9 mouse cellular contexts compared by ENCODE assay signal in genomic region chr9:119149601-119150000, GRCm38 (mm10). TPM values are rescaled to one million over a fixed set of nuclear protein-coding genes. Genes with fewer than 3 reads are reported as not detected.
DNase-seq lines count a peak whose midpoint lies in the region; ATAC-seq lines count a peak whose summit lies in the region.
"Had no signal": no experiment of that assay in that cellular context is flagged by ENCODE, and none has a peak within 500 bp of the region (broad histone marks: within the 10 kb centered on the region; RNA-seq: fewer than 3 reads in every experiment).

No protein-coding gene starts in this region.

- ATAC-seq in forebrain, embryonic 14.5 days: no peak
- no peak for ATAC-seq in forebrain, embryonic 13.5 days
- ATAC-seq in neural tube, embryonic 15.5 days (ENCODE audit: low FRiP score): no peak
- no peak for ATAC-seq in cerebellum, adult (ENCODE audit: insufficient number of reproducible peaks, low FRiP score, low TSS enrichment)

- no peak overlapping the region for H3K4me3 ChIP-seq in forebrain, embryonic 14.5 days (ENCODE audit: low read depth, low read length)
- no peak overlapping the region for H3K4me3 ChIP-seq in forebrain, embryonic 13.5 days
- H3K4me3 ChIP-seq in neural tube, embryonic 15.5 days (replicated peaks): no peak overlapping the region

- no peak overlapping the region for H3K9ac ChIP-seq in forebrain, embryonic 14.5 days (ENCODE audit: low read length)
- no peak overlapping the region for H3K9ac ChIP-seq in forebrain, embryonic 13.5 days
- no peak overlapping the region for H3K9ac ChIP-seq in neural tube, embryonic 15.5 days (replicated peaks)

- no peaks in the 10 kb centered on the region for H3K27me3 ChIP-seq in forebrain, embryonic 14.5 days (replicated peaks; ENCODE audit: control insufficient read depth, insufficient read depth, low read length)
- no peaks in the 10 kb centered on the region for H3K27me3 ChIP-seq in forebrain, embryonic 13.5 days
- no peaks in the 10 kb centered on the region for H3K27me3 ChIP-seq in neural tube, embryonic 15.5 days (replicated peaks)

- no peaks in the 10 kb centered on the region for H3K9me3 ChIP-seq in forebrain, embryonic 14.5 days (replicated peaks; ENCODE audit: control insufficient read depth, low read length)
- no peaks in the 10 kb centered on the region for H3K9me3 ChIP-seq in forebrain, embryonic 13.5 days (replicated peaks)
- no peaks in the 10 kb centered on the region for H3K9me3 ChIP-seq in neural tube, embryonic 15.5 days (replicated peaks)

- no peaks in the 10 kb centered on the region for H3K36me3 ChIP-seq in forebrain, embryonic 14.5 days (ENCODE audit: control insufficient read depth, insufficient read depth, low read length)
- no peaks in the 10 kb centered on the region for H3K36me3 ChIP-seq in forebrain, embryonic 13.5 days (ENCODE audit: poor library complexity, severe bottlenecking)
- no peaks in the 10 kb centered on the region for H3K36me3 ChIP-seq in neural tube, embryonic 15.5 days

- H3K4me2 ChIP-seq in forebrain, embryonic 14.5 days (ENCODE audit: low read length): no peak overlapping the region
- no peak overlapping the region for H3K4me2 ChIP-seq in forebrain, embryonic 13.5 days
- no peak overlapping the region for H3K4me2 ChIP-seq in neural tube, embryonic 15.5 days

- WGBS in forebrain, embryonic 14.5 days: 27% methylated on average over 5 of the region's 5 CpGs
- WGBS in forebrain, embryonic 13.5 days: 33% methylated on average over 5 of the region's 5 CpGs
- WGBS in neural tube, embryonic 15.5 days: 35% methylated on average over 5 of the region's 5 CpGs

- no peak overlapping the region for H3K27ac ChIP-seq in forebrain, embryonic 14.5 days (ENCODE audit: low read depth, low read length)
- H3K27ac ChIP-seq in forebrain, embryonic 13.5 days: no peak overlapping the region
- H3K27ac ChIP-seq in neural tube, embryonic 15.5 days (replicated peaks): no peak overlapping the region

- H3K4me1 ChIP-seq in forebrain, embryonic 14.5 days (ENCODE audit: control insufficient read depth, insufficient read depth, low read length): no peaks in the 10 kb centered on the region
- no peaks in the 10 kb centered on the region for H3K4me1 ChIP-seq in forebrain, embryonic 13.5 days
- no peaks in the 10 kb centered on the region for H3K4me1 ChIP-seq in neural tube, embryonic 15.5 days

- peak; percentile 22 for DNase-seq in forebrain, embryonic 14.5 days (ENCODE audit: low spot score)
- DNase-seq in neural tube, embryonic 10.5 days (ENCODE audit: extremely low spot score, low spot score): peak; percentile 74
- DNase-seq in induced T-regulatory cell, adult 2 months (ENCODE audit: low read depth): peak; percentile 38
- peak; percentile 70 for DNase-seq in ovary, postnatal 36 days (ENCODE audit: low spot score)
- DNase-seq in spleen, postnatal 4 days (ENCODE audit: low spot score in 2 of 2): no peak

RNA-seq across cellular contexts. Expression of gene Acaa1b, which starts 7.3 kb away (rescaled TPM):
- 1.3 TPM in 2 replicates for polyA plus RNA-seq in forebrain, embryonic 14.5 days (2014; fragmentation: Nextera tagmentation; extraction: Ambion mirVana)
- polyA plus RNA-seq in forebrain, embryonic 13.5 days (2015; fragmentation: Nextera tagmentation; extraction: Ambion mirVana): 1.1 and 1.3 TPM in 2 replicates
- 5.6 and 6.4 TPM in 2 replicates for polyA plus RNA-seq in neural tube, embryonic 15.5 days (2015; fragmentation: Nextera tagmentation; extraction: Ambion mirVana)

RNA-seq across cellular contexts. Expression of gene Gm47289, which starts 9.4 kb away (rescaled TPM):
- polyA plus RNA-seq in forebrain, embryonic 14.5 days (2014; fragmentation: Nextera tagmentation; extraction: Ambion mirVana): not detected in 2 replicates
- polyA plus RNA-seq in forebrain, embryonic 13.5 days (2015; fragmentation: Nextera tagmentation; extraction: Ambion mirVana): not detected in 2 replicates
- not detected in 2 replicates for polyA plus RNA-seq in neural tube, embryonic 15.5 days (2015; fragmentation: Nextera tagmentation; extraction: Ambion mirVana)
- polyA plus RNA-seq: heart, embryonic 14.5 days had no signal

RNA-seq across cellular contexts. Expression of gene Dlec1, which starts 47.3 kb away (rescaled TPM):
- polyA plus RNA-seq in forebrain, embryonic 14.5 days (2014; fragmentation: Nextera tagmentation; extraction: Ambion mirVana): 0.33 and 0.70 TPM in 2 replicates
- polyA plus RNA-seq in forebrain, embryonic 13.5 days (2015; fragmentation: Nextera tagmentation; extraction: Ambion mirVana): 0.57 and 0.86 TPM in 2 replicates
- 1.4 and 1.6 TPM in 2 replicates for polyA plus RNA-seq in neural tube, embryonic 15.5 days (2015; fragmentation: Nextera tagmentation; extraction: Ambion mirVana)

RNA-seq across cellular contexts. Expression of gene Plcd1, which starts 56.3 kb away (rescaled TPM):
- 10.5 and 12.1 TPM in 2 replicates for polyA plus RNA-seq in forebrain, embryonic 14.5 days (2014; fragmentation: Nextera tagmentation; extraction: Ambion mirVana)
- 8.4 and 12.2 TPM in 2 replicates for polyA plus RNA-seq in forebrain, embryonic 13.5 days (2015; fragmentation: Nextera tagmentation; extraction: Ambion mirVana)
- polyA plus RNA-seq in neural tube, embryonic 15.5 days (2015; fragmentation: Nextera tagmentation; extraction: Ambion mirVana): 16.6 and 24.3 TPM in 2 replicates

RNA-seq across cellular contexts. Expression of gene Slc22a13, which starts 59.3 kb away (rescaled TPM):
- polyA plus RNA-seq in forebrain, embryonic 14.5 days (2014; fragmentation: Nextera tagmentation; extraction: Ambion mirVana): not detected in 2 replicates
- not detected in 2 replicates for polyA plus RNA-seq in forebrain, embryonic 13.5 days (2015; fragmentation: Nextera tagmentation; extraction: Ambion mirVana)
- 0.08 TPM in 1 of 2 replicates, not detected in the other for polyA plus RNA-seq in neural tube, embryonic 15.5 days (2015; fragmentation: Nextera tagmentation; extraction: Ambion mirVana)
- polyA plus RNA-seq: heart, embryonic 14.5 days had no signal

Comparison
In these comparisons a context has a peak if more than half of its experiments do, and no peak if none do; other contexts are left out.
1. DNase-seq: peak in forebrain, embryonic 14.5 days (single experiment), neural tube, embryonic 10.5 days (single experiment), induced T-regulatory cell, adult 2 months (single experiment) and ovary, postnatal 36 days (single experiment); none in spleen, postnatal 4 days (0 of 2).